Mouse (Mus musculus): Measurements from ENCODE around the gene Gm9945. TPM values are rescaled to one million over a fixed set of nuclear protein-coding genes. Genes with fewer than 3 reads are reported as not detected.
A peak's percentile ranks its signal among the peaks of the same experiment; 100 is the strongest.

Gm9945 gene
- polyA plus RNA-seq, 1 experiment from 2014 or later, result not detected

DNA sequence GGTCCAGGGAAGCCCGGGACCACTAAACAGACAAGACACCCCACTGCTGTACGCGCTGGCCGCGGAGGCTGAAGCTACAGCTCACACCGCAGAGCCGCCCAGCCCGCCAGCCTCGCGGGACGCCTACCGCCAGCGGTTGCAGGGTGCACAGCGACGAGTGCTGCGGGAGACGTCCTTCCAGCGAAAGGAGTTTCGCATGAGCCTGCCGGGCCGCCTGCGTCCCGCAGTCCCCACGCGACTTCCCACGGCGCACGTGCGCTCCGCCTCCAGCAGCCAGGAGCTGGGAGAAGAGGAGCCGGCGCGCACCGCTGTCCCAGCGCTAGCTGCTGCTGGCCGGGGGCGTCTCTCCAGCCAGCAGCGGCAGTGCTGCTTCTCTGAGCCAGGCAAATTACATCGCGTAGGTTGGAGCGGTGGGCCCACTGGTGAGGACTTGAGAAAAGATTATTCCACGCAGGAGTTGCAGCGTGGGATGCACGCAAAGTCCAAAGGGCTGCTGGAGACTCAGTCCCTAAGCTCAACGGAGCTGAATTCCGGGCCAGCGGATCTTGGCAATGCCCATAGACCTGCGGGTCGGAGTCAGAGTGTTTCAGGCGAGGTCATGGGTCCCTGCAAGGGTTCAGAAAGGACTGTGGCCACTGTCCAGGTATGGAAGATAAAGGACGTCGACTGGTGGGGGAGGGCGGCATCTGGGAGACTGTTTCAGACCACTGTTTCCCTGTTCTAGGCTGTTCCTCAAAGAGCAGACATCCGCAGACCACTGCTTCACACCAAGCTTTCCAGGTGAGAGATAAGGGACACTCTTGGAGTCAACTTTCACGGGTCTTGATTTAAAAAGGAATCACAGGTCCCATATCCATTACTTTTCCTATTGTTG, 16.2 kb upstream of the Gm9945 start:
- Histone ChIP-seq H3K9me3 (no peaks in the 10 kb centered on the region), H3K4me2 (peak overlapping the region; percentile 86), H3K36me3 (peaks cover 4% of the 10 kb centered on the region; the same call in 1 of the 2 replicates), H3K27me3 (peaks cover 66% of the 10 kb centered on the region), H3K27ac (no peak overlapping the region), H3K9ac (replicated peaks) (peak overlapping the region; percentile 44), H3K4me1 (replicated peaks) (peaks cover 25% of the 10 kb centered on the region), H3K4me3 (replicated peaks) (peak overlapping the region; percentile 40)
- ATAC-seq (ENCODE audit: insufficient number of reproducible peaks, insufficient read depth, low FRiP score, low TSS enrichment, low read depth), result no peak
- 7% methylated on average over 55 of the region's 55 CpGs for WGBS

DNA sequence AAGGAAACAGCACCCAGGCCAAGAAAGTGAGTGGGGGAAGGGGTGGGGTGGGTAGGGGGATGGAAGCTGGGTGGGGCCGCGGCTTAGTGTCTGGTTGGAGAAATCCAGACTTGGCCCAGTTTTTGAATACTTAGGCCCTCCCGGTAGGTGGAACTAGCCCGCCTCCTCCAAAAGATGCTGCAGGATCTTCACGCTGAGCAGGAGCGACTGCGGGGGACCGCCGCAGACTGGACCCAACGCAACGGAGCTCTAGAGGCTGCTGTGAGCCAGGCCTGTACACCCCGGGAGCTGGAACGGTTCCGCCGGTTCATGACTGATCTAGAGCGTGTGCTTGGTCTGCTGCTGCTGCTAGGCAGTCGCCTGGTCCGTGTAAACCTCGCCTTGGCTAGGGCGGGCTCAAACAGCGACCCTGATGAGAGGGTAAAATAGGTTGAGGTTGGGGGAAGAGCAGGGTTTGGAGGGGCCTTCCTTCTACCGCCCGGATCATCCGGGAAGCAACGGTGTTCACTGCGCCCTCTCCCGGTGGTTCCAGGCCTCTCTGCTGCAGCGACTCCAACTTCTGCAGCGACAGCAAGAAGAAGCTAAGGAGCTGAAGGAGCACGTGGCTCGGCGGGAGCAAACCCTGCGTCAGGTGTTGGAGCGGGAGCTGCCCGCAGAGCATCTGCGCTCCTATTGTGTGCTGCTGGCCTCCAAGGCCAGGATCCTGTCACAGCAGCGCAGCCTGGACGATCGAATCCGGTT, 13.6 kb upstream of the Gm9945 start:
- no peaks in the 10 kb centered on the region for H3K9me3 ChIP-seq
- peak; percentile 18; the same call in 1 of the 2 replicates for ATAC-seq (ENCODE audit: insufficient number of reproducible peaks, insufficient read depth, low FRiP score, low TSS enrichment, low read depth)
- peaks cover 4% of the 10 kb centered on the region; the same call in 1 of the 2 replicates for H3K36me3 ChIP-seq
- peaks cover 76% of the 10 kb centered on the region for H3K27me3 ChIP-seq
- peak overlapping the region; percentile 56 for H3K4me2 ChIP-seq
- no peak overlapping the region; the same call in 1 of the 2 replicates for H3K9ac ChIP-seq (replicated peaks)
- H3K4me1 ChIP-seq (replicated peaks), result peaks cover 39% of the 10 kb centered on the region
- no peak overlapping the region for H3K27ac ChIP-seq
- peak overlapping the region; percentile 24 for H3K4me3 ChIP-seq (replicated peaks)
- WGBS, result 8% methylated on average over 40 of the region's 40 CpGs

DNA sequence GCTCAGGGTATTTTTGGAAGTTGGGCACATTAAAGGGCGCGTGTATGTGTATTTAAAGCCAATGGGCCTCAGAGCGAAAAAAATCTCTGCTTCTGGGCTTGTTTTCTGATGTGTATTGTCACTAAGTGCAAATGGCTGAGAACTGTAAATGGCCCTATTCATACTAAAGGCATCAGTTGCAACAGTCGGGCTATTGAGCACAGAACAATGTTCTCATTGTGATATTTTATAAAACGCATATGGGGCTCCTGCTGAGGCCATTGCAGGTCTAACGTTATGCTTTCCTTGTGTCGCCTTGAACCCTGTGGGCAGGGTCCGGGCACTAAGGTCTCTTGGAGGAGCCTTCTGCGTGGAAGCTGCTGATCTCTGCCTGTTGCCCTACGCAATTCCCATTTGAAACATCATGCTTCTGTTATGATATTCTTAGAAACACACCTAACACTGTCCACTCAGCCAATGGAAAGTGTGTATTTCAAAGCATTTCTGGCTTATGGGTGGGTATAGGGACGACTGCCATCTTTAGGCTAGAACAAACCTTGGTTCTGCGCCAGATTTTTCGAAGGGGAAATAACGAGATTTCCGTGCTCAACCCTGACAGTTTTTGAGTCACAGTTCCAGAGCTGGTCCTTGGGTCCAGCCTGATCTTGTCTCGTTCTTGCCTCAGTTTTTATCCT, 10.5 kb upstream of the Gm9945 start:
- peaks cover 24% of the 10 kb centered on the region for H3K4me1 ChIP-seq (replicated peaks)
- no peak for ATAC-seq (ENCODE audit: insufficient number of reproducible peaks, insufficient read depth, low FRiP score, low TSS enrichment, low read depth)
- H3K9me3 ChIP-seq, result no peaks in the 10 kb centered on the region
- H3K9ac ChIP-seq (replicated peaks), result no peak overlapping the region
- peak overlapping the region; percentile 80 for H3K27ac ChIP-seq
- WGBS, result 38% methylated on average over 16 of the region's 16 CpGs
- peaks cover 4% of the 10 kb centered on the region; the same call in 1 of the 2 replicates for H3K36me3 ChIP-seq
- H3K4me3 ChIP-seq (replicated peaks), result no peak overlapping the region; the same call in 1 of the 2 replicates
- H3K27me3 ChIP-seq, result peaks cover 56% of the 10 kb centered on the region
- peak overlapping the region; percentile 55 for H3K4me2 ChIP-seq

DNA sequence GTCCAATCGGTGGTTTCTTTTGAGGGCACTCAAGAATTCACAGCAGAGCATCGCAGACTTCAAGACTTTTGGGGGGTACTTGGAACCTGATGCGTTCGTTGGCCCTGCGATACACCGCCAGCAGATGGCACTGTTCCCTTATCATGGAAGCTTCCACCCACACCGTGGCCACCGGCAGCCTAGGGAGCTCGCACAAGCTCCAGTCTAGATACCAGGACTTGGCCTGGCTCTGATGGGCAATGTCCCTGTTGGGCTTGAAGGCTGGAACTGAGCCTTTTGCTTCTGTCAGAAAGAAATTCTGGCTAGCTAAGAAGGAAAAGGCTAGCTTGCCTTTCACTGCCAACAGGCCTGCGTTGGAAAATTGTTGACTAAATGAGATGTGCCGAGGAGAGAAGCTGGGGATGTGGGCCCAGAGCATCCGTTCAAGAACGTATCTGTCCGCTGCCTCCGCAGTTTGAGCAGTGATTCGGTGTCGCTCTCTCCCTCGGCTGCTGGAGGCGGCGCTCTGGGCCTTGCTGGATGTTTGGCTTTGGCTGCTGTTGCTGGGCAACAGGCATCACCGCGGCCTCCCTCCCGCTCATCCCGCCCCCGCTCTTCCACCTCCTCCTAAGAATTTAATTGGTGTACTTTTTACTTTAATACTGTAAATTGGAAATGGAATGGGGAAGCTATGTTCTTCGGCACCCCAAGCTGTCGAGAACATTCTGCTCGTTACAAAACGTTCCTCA, 9.8 kb upstream of the Gm9945 start, which contains the start of gene Gm9837:
Gene Gm9837 (minus strand): TSS at position 512 of the 728 bp plus-strand sequence.
- H3K36me3 ChIP-seq, result no peaks in the 10 kb centered on the region; the same call in 1 of the 2 replicates
- H3K4me2 ChIP-seq, result peak within 1 kb of the TSS; percentile 55
- WGBS, result 4% methylated on average over 29 of the region's 29 CpGs
- H3K4me1 ChIP-seq (replicated peaks), result peaks cover 24% of the 10 kb centered on the region
- H3K9ac ChIP-seq (replicated peaks), result 0 out of 2 replicates have a peak within 1 kb of the TSS, but pooled peaks have one; percentile 8
- H3K9me3 ChIP-seq, result no peaks in the 10 kb centered on the region
- peaks cover 56% of the 10 kb centered on the region for H3K27me3 ChIP-seq
- ATAC-seq (ENCODE audit: insufficient number of reproducible peaks, insufficient read depth, low FRiP score, low TSS enrichment, low read depth), result peak; percentile 70; the same call in 1 of the 2 replicates
- peak within 1 kb of the TSS; percentile 22 for H3K4me3 ChIP-seq (replicated peaks)
- H3K27ac ChIP-seq, result peak within 1 kb of the TSS; percentile 74

DNA sequence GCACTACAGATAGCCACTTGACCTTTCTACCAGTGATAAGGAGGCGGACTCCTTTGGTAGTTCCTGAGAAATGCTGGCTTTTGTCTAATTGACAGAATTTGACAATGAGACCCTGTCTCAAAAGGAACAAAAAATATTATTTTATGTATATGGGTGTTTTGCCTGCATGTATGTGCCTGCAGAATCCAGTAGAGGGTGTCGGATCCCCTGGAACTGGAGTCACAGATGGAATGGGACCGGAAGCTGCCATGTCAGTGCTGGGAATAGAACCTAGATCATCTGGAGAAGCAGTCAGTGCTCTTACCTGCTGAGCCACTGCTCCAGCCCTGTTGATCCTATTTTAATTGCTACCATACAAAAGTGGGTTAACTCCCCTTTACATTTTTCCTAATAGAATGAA, 7.3 kb upstream of the Gm9945 start:
- ATAC-seq (ENCODE audit: insufficient number of reproducible peaks, insufficient read depth, low FRiP score, low TSS enrichment, low read depth), result no peak

DNA sequence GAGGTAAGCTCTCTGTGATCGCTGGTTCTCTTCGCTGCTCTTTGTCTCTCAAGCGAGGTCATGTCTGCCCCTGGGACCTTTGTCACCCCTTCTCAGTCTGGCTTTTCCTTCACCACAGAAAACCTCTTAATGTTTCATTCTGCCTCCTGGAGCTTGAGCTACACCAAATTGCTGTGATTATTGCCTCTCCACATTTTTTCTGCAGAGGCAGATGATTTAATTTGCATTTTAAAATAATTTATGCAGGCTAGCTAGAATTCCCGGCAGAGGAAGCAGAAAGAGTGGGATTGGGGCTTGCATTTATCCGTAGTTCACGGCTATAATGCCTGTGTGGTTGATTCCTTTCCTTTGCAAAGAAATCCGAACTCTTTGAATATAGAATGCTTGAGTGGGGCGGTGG, 4.3 kb upstream of the Gm9945 start:
- Histone ChIP-seq H3K4me3 (replicated peaks) (no peak overlapping the region), H3K9me3 (no peaks in the 10 kb centered on the region), H3K27me3 (peaks cover 74% of the 10 kb centered on the region), H3K27ac (no peak overlapping the region), H3K36me3 (no peaks in the 10 kb centered on the region), H3K4me2 (no peak overlapping the region), H3K9ac (replicated peaks) (no peak overlapping the region), H3K4me1 (replicated peaks) (peaks cover 26% of the 10 kb centered on the region)
- no peak for ATAC-seq (ENCODE audit: insufficient number of reproducible peaks, insufficient read depth, low FRiP score, low TSS enrichment, low read depth)
- 39% methylated on average over 8 of the region's 8 CpGs for WGBS

More for the DNA sequence above, 7.3 kb upstream of the Gm9945 start:
- 78% methylated on average over 3 of the region's 3 CpGs for WGBS
- Histone ChIP-seq H3K4me2 (no peak overlapping the region), H3K4me3 (replicated peaks) (no peak overlapping the region), H3K27me3 (peaks cover 52% of the 10 kb centered on the region), H3K27ac (no peak overlapping the region), H3K9me3 (no peaks in the 10 kb centered on the region), H3K36me3 (no peaks in the 10 kb centered on the region), H3K4me1 (replicated peaks) (peaks cover 14% of the 10 kb centered on the region), H3K9ac (replicated peaks) (no peak overlapping the region)

DNA sequence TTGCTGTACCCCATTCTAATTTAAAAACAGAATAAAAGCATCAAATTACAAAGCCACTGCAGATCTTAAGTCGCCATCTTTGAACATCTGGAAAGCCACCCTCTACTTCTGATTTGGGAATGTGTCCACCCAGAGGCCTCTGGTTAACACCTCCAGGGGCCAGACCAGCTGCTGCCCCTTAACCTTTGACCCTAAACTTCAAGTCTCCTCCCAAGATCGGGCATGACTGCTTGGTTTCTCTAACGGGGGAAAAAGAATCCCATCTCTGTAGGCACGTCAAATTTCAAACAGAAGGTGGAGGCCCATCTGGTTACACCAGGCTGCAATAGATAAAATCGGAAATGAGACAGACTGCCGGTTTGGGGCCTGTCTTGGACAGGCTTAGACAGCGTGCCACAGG, 2.1 kb upstream of the Gm9945 start:
- Histone ChIP-seq H3K4me3 (replicated peaks) (no peak overlapping the region), H3K9ac (replicated peaks) (no peak overlapping the region), H3K27ac (no peak overlapping the region), H3K4me1 (replicated peaks) (peaks cover 18% of the 10 kb centered on the region), H3K27me3 (peaks cover 81% of the 10 kb centered on the region), H3K4me2 (no peak overlapping the region), H3K36me3 (no peaks in the 10 kb centered on the region), H3K9me3 (no peaks in the 10 kb centered on the region)
- 16% methylated on average over 7 of the region's 7 CpGs for WGBS
- ATAC-seq (ENCODE audit: insufficient number of reproducible peaks, insufficient read depth, low FRiP score, low TSS enrichment, low read depth), result no peak

DNA sequence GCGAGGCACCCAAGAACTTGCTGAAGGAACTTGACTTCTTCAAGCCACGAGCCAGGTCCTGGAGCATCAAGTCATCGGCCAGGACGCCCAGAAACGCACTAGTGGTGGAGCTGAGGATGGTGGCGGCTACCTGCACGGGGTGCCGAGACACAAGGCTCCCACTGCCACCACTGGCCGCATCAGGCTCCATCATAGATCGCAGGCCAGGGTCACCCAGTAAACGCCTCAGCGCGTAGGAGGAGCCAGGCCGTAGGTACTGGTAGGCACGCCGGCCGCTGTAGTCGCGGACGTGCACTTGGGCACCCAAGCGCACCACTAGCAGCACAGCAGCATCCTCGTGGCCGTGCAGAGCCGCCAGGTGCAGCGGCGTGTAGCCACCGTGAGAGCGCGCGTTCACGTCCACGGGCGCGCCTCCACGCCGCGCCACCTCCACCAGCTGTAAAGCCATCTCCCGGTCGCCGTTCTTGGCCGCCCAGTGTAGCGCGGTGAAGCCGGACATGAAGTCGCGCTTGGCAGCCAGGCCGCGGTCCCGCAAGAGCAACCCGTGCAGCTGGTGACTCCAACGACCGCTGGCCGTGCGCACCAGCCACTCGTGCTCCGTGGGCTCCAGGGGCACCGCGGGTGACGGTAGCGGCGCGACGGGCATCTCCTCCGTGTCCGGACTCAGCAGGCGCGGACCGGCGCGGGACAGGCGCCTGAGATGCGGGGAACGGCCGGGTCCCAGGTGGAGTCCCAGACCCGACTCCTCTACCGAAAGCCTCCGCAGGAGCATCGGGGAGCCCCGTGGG, 1.4 kb upstream of the Gm9945 start:
- peak; percentile 28; the same call in 1 of the 2 replicates for ATAC-seq (ENCODE audit: insufficient number of reproducible peaks, insufficient read depth, low FRiP score, low TSS enrichment, low read depth)
- H3K27me3 ChIP-seq, result peaks cover 85% of the 10 kb centered on the region
- H3K4me3 ChIP-seq (replicated peaks), result peak overlapping the region; percentile 49
- H3K36me3 ChIP-seq, result no peaks in the 10 kb centered on the region
- no peaks in the 10 kb centered on the region for H3K9me3 ChIP-seq
- H3K4me1 ChIP-seq (replicated peaks), result peaks cover 18% of the 10 kb centered on the region
- 7% methylated on average over 79 of the region's 79 CpGs for WGBS
- peak overlapping the region; percentile 38; the same call in 1 of the 2 replicates for H3K9ac ChIP-seq (replicated peaks)
- H3K4me2 ChIP-seq, result peak overlapping the region; percentile 79
- no peak overlapping the region for H3K27ac ChIP-seq

DNA sequence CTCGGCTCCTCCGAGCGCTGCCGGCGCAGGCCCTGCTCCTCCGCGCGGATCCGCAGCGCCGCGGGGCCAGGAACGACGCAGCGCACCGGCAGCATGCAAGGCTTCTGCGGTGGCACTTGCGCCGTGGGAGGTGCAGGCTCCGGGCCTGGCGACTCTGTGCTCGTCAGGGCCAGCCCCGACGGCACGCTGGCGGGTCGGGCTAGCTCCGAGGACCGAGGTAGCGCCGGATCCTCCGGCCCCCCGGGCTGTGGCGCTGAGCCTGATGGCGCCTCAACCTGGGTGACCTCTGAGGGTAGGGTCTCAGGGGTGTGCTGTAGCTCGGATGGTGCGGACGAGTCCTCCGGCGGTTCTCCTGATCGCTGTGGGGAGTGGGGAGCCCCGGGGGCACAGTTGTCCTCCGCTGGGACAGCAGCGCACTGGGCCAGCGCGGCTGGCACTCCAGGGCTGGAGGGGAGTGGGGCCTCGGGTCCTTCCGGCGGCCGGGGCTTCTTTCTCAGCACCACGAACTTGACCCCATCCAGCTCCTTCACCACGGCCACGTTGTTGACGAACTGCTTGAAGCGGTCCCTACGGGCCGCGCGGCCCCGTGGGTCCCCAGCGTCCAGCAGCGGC, 689 bp upstream of the Gm9945 start:
- peaks cover 18% of the 10 kb centered on the region for H3K4me1 ChIP-seq (replicated peaks)
- H3K27me3 ChIP-seq, result peaks cover 82% of the 10 kb centered on the region
- peak overlapping the region; percentile 49 for H3K4me3 ChIP-seq (replicated peaks)
- H3K27ac ChIP-seq, result no peak overlapping the region
- no peaks in the 10 kb centered on the region for H3K9me3 ChIP-seq
- 1% methylated on average over 62 of the region's 62 CpGs for WGBS
- ATAC-seq (ENCODE audit: insufficient number of reproducible peaks, insufficient read depth, low FRiP score, low TSS enrichment, low read depth), result peak; percentile 57; the same call in 1 of the 2 replicates
- H3K36me3 ChIP-seq, result no peaks in the 10 kb centered on the region
- H3K4me2 ChIP-seq, result peak overlapping the region; percentile 79
- H3K9ac ChIP-seq (replicated peaks), result peak overlapping the region; percentile 45; the same call in 1 of the 2 replicates
